Mouse (Mus musculus): ENCODE data around the gene Zfp444.
A peak's percentile ranks its signal among the peaks of the same experiment; 100 is the strongest.

Gene Zfp444

GRCm38 (mm10) chr7:6172006-6172649 is at the start of gene Zfp444:
Zfp444 (plus strand) TSS chr7:6172226.
- DNase-seq = peak; percentile 99

GRCm38 (mm10) chr7:6126690-6127448 is 45.2 kb upstream of the Zfp444 start:
- peak; percentile 86 for DNase-seq

GRCm38 (mm10) chr7:6130346-6130745 is 41.7 kb upstream of the Zfp444 start:
- DNase-seq = no peak

- DNase-seq = no peak
Measured at GRCm38 (mm10) chr7:6132646-6133045, 39.4 kb upstream of the Zfp444 start.

- no peak for DNase-seq
Measured at GRCm38 (mm10) chr7:6136497-6136896, 35.5 kb upstream of the Zfp444 start.

GRCm38 (mm10) chr7:6139295-6139694 is 32.7 kb upstream of the Zfp444 start:
- DNase-seq = no peak

- no peak for DNase-seq
Measured at GRCm38 (mm10) chr7:6143991-6144531, 28.0 kb upstream of the Zfp444 start.

GRCm38 (mm10) chr7:6145423-6146188 is 26.4 kb upstream of the Zfp444 start:
- no peak for DNase-seq

- DNase-seq = no peak
Measured at GRCm38 (mm10) chr7:6146194-6146981, 25.6 kb upstream of the Zfp444 start.

GRCm38 (mm10) chr7:6146982-6147325 is 25.1 kb upstream of the Zfp444 start:
- DNase-seq = no peak

- no peak for DNase-seq
Measured at GRCm38 (mm10) chr7:6147688-6148087, 24.3 kb upstream of the Zfp444 start.

GRCm38 (mm10) chr7:6151266-6151665 is 20.8 kb upstream of the Zfp444 start:
- no peak for DNase-seq

- DNase-seq = no peak
Measured at GRCm38 (mm10) chr7:6152036-6152435, 20.0 kb upstream of the Zfp444 start.

GRCm38 (mm10) chr7:6153131-6153530 is 18.9 kb upstream of the Zfp444 start:
- no peak for DNase-seq

GRCm38 (mm10) chr7:6154164-6154563 is 17.9 kb upstream of the Zfp444 start:
- no peak for DNase-seq

- DNase-seq = peak; percentile 81
Measured at GRCm38 (mm10) chr7:6155031-6155872, 16.8 kb upstream of the Zfp444 start.

GRCm38 (mm10) chr7:6155901-6156411 is 16.1 kb upstream of the Zfp444 start, which contains the start of gene Zfp787:
Zfp787 (minus strand) TSS chr7:6155997.
- peak; percentile 98 for DNase-seq

GRCm38 (mm10) chr7:6156901-6157472 is 15.0 kb upstream of the Zfp444 start:
- no peak for DNase-seq

- DNase-seq = no peak
Measured at GRCm38 (mm10) chr7:6157479-6157878, 14.5 kb upstream of the Zfp444 start.

GRCm38 (mm10) chr7:6159604-6160003 is 12.4 kb upstream of the Zfp444 start:
- no peak for DNase-seq

GRCm38 (mm10) chr7:6161541-6161940 is 10.5 kb upstream of the Zfp444 start:
- DNase-seq = no peak

All from layer of hippocampus, adult 9-11 months (tissue).